Mouse (Mus musculus) cerebellum, postnatal 25 days (tissue): ENCODE data around the gene Cdrt4.

Experiments used
- DNase-seq, 2 experiments: peaks; one replicate each; pipeline ENCODE4 v3.0.0; 2021; ENCODE audit warnings: mixed read lengths in 2 of 2

Cdrt4 gene

GRCm38 (mm10) chr11:62951012-62951411 is at the start of gene Cdrt4:
Cdrt4 (plus strand) TSS chr11:62951193.
- no peak for DNase-seq

- peak; percentile 31 to 68 for DNase-seq
These were observed 49.2 kb upstream of the Cdrt4 start for GRCm38 (mm10) chr11:62901699-62902323.

GRCm38 (mm10) chr11:62903871-62904495 is 47.0 kb upstream of the Cdrt4 start:
- no peak for DNase-seq

- no peak for DNase-seq
These were observed 41.2 kb upstream of the Cdrt4 start for GRCm38 (mm10) chr11:62909720-62910306.

GRCm38 (mm10) chr11:62911362-62911761 is 39.6 kb upstream of the Cdrt4 start:
- no peak for DNase-seq

GRCm38 (mm10) chr11:62913141-62913540 is 37.9 kb upstream of the Cdrt4 start:
- no peak for DNase-seq

- peak; percentile 11 to 43 for DNase-seq
These were observed 36.5 kb upstream of the Cdrt4 start for GRCm38 (mm10) chr11:62914532-62914931.

- no peak for DNase-seq
These were observed 35.5 kb upstream of the Cdrt4 start for GRCm38 (mm10) chr11:62915486-62915885.

GRCm38 (mm10) chr11:62916765-62917164 is 34.2 kb upstream of the Cdrt4 start:
- DNase-seq: no peak

GRCm38 (mm10) chr11:62919946-62920742 is 30.8 kb upstream of the Cdrt4 start:
- no peak for DNase-seq

- no peak for DNase-seq
These were observed 30.3 kb upstream of the Cdrt4 start for GRCm38 (mm10) chr11:62920743-62921050.

GRCm38 (mm10) chr11:62921052-62921977 is 29.7 kb upstream of the Cdrt4 start:
- DNase-seq: peak; percentile 93 to 95

- DNase-seq: no peak
These were observed 26.8 kb upstream of the Cdrt4 start for GRCm38 (mm10) chr11:62924091-62924761.

- no peak for DNase-seq
These were observed 21.2 kb upstream of the Cdrt4 start for GRCm38 (mm10) chr11:62929799-62930198.

GRCm38 (mm10) chr11:62930574-62930973 is 20.4 kb upstream of the Cdrt4 start:
- DNase-seq: no peak

GRCm38 (mm10) chr11:62931141-62931540 is 19.9 kb upstream of the Cdrt4 start:
- DNase-seq: no peak

- peak in 1 of 2 experiments; percentile 7 for DNase-seq
These were observed 17.9 kb upstream of the Cdrt4 start for GRCm38 (mm10) chr11:62933099-62933498.

- no peak for DNase-seq
These were observed 16.0 kb upstream of the Cdrt4 start for GRCm38 (mm10) chr11:62934795-62935514.

- no peak for DNase-seq
These were observed 13.0 kb upstream of the Cdrt4 start for GRCm38 (mm10) chr11:62937986-62938385.

GRCm38 (mm10) chr11:62938921-62939320 is 12.1 kb upstream of the Cdrt4 start:
- DNase-seq: no peak

- no peak for DNase-seq
These were observed 10.8 kb upstream of the Cdrt4 start for GRCm38 (mm10) chr11:62940176-62940575.
